Mouse (Mus musculus): ENCODE results near the gene Il19. TPM values are rescaled to one million over a fixed set of nuclear protein-coding genes. Genes with fewer than 3 reads are reported as not detected.

Gene Il19
- polyA plus RNA-seq, 1 experiment from 2014 or later, result not detected

DNA sequence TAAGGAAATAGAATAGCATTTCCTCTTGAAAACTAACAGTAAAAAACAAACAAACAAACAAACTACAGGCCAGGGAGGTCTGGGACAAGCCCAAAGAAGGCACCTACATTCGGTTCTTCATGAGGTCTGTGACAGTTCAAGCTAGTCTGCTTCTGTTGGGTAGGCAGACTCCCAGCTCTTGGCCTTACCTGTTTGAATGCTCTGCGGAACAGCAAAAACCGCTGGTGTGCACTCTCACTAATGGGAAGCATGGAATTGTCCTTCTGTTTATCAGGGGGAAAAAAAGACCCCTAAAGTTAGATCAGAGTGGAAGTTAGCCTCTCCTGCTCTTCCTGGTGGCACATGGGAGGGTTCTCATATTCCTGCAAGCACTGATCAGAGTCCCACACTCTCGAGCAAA, 56.8 kb downstream of the Il19 start:
- 85% methylated on average over 4 of the region's 4 CpGs for WGBS
- no peak for ATAC-seq (replicated peaks; ENCODE audit: low FRiP score, low read depth)

More for the DNA sequence above, 56.8 kb downstream of the Il19 start:
- TF ChIP-seq CTCF (IDR thresholded peaks at IDR 0.05; ENCODE audit: low read depth), result no peak
- no peaks in the 10 kb centered on the region for H3K36me3 ChIP-seq (ENCODE audit: insufficient read depth, low read length)
- no peak for DNase-seq (ENCODE audit: low spot score)
- H3K27ac ChIP-seq, result no peak overlapping the region
- no peak overlapping the region for H3K4me3 ChIP-seq (replicated peaks; ENCODE audit: low read depth, low read length)
- H3K4me1 ChIP-seq (replicated peaks; ENCODE audit: insufficient read depth, low read length), result peaks cover 2% of the 10 kb centered on the region
- H3K9me3 ChIP-seq (replicated peaks; ENCODE audit: low read length), result no peaks in the 10 kb centered on the region
- H3K27me3 ChIP-seq (ENCODE audit: insufficient read depth, low read length), result 0 out of 2 replicates have a peak, but pooled peaks cover 3% of the 10 kb centered on the region
- no peak overlapping the region for H3K4me2 ChIP-seq (ENCODE audit: low read length)
- H3K9ac ChIP-seq (ENCODE audit: low read depth, low read length), result no peak overlapping the region

Other genes starting within 250 kb of the Il19 start
- not detected in 2 replicates for gene Gm29427, start 224.3 kb downstream of the Il19 start, polyA plus RNA-seq (2015; fragmentation: Nextera tagmentation; extraction: Ambion mirVana)
- gene Yod1, start 222.8 kb downstream of the Il19 start, polyA plus RNA-seq (2015; fragmentation: Nextera tagmentation; extraction: Ambion mirVana), result 9.7 and 11.5 TPM in 2 replicates
- gene Pfkfb2, start 210.9 kb downstream of the Il19 start, polyA plus RNA-seq (2015; fragmentation: Nextera tagmentation; extraction: Ambion mirVana), result 6.7 and 7.3 TPM in 2 replicates
- 15.3 and 17.7 TPM in 2 replicates for gene AA986860, start 208.1 kb downstream of the Il19 start, polyA plus RNA-seq (2015; fragmentation: Nextera tagmentation; extraction: Ambion mirVana)
- 0.08 TPM in 1 of 2 replicates, not detected in the other for gene Fcamr, start 139.2 kb downstream of the Il19 start, polyA plus RNA-seq (2015; fragmentation: Nextera tagmentation; extraction: Ambion mirVana)
- gene Pigr, start 113.4 kb downstream of the Il19 start, polyA plus RNA-seq (2015; fragmentation: Nextera tagmentation; extraction: Ambion mirVana), result 0.05 and 0.11 TPM in 2 replicates
- gene Fcmr, start 74.4 kb downstream of the Il19 start, polyA plus RNA-seq (2015; fragmentation: Nextera tagmentation; extraction: Ambion mirVana), result 0.24 and 0.46 TPM in 2 replicates
- gene Il24, start 52.7 kb downstream of the Il19 start, polyA plus RNA-seq (2015; fragmentation: Nextera tagmentation; extraction: Ambion mirVana), result not detected in 2 replicates
- gene Il20, start 28.7 kb downstream of the Il19 start, polyA plus RNA-seq (2015; fragmentation: Nextera tagmentation; extraction: Ambion mirVana), result not detected in 2 replicates
- 0.14 TPM in 1 of 2 replicates, not detected in the other for gene Il10, start 79.7 kb upstream of the Il19 start, polyA plus RNA-seq (2015; fragmentation: Nextera tagmentation; extraction: Ambion mirVana)
- 50.1 and 55.9 TPM in 2 replicates for gene Mapkapk2, start 157.7 kb upstream of the Il19 start, polyA plus RNA-seq (2015; fragmentation: Nextera tagmentation; extraction: Ambion mirVana)
- 5.2 and 5.8 TPM in 2 replicates for gene Dyrk3, start 198.2 kb upstream of the Il19 start, polyA plus RNA-seq (2015; fragmentation: Nextera tagmentation; extraction: Ambion mirVana)
- 49.1 and 53.0 TPM in 2 replicates for gene Eif2d, start 213.1 kb upstream of the Il19 start, polyA plus RNA-seq (2015; fragmentation: Nextera tagmentation; extraction: Ambion mirVana)